Mouse (Mus musculus) spleen, adult 12 weeks (tissue): ENCODE data around the gene Frrs1.

Experiments used
- DNase-seq: peaks from one replicate; pipeline ENCODE4 v3.0.0; 2022; ENCODE audit warnings: low spot score

Frrs1 gene

GRCm38 (mm10) chr3:116914374-116914773 lies 55.1 kb downstream of the Frrs1 start:
- no peak for DNase-seq

- DNase-seq, result no peak
Observed at GRCm38 (mm10) chr3:116914931-116915330, 55.7 kb downstream of the Frrs1 start.

GRCm38 (mm10) chr3:116917016-116917415 lies 57.8 kb downstream of the Frrs1 start:
- no peak for DNase-seq

GRCm38 (mm10) chr3:116921535-116921934 lies 62.3 kb downstream of the Frrs1 start:
- DNase-seq, result no peak

- DNase-seq, result no peak
Observed at GRCm38 (mm10) chr3:116923042-116923441, 63.8 kb downstream of the Frrs1 start.

- DNase-seq, result no peak
Observed at GRCm38 (mm10) chr3:116928994-116929393, 69.7 kb downstream of the Frrs1 start.

GRCm38 (mm10) chr3:116933158-116933557 lies 73.9 kb downstream of the Frrs1 start:
- no peak for DNase-seq

GRCm38 (mm10) chr3:116936934-116937691 lies 77.8 kb downstream of the Frrs1 start:
- DNase-seq, result no peak

- no peak for DNase-seq
Observed at GRCm38 (mm10) chr3:116940804-116941558, 81.7 kb downstream of the Frrs1 start.

- no peak for DNase-seq
Observed at GRCm38 (mm10) chr3:116941559-116942117, 82.4 kb downstream of the Frrs1 start.

- no peak for DNase-seq
Observed at GRCm38 (mm10) chr3:116942751-116943150, 83.5 kb downstream of the Frrs1 start.

GRCm38 (mm10) chr3:116943422-116943821 lies 84.2 kb downstream of the Frrs1 start:
- DNase-seq, result no peak

GRCm38 (mm10) chr3:116946476-116946875 lies 87.2 kb downstream of the Frrs1 start:
- no peak for DNase-seq

- no peak for DNase-seq
Observed at GRCm38 (mm10) chr3:116950665-116951115, 91.4 kb downstream of the Frrs1 start.

- no peak for DNase-seq
Observed at GRCm38 (mm10) chr3:116951489-116951888, 92.2 kb downstream of the Frrs1 start.

- DNase-seq, result no peak
Observed at GRCm38 (mm10) chr3:116952242-116952899, 93.1 kb downstream of the Frrs1 start.

- DNase-seq, result no peak
Observed at GRCm38 (mm10) chr3:116953366-116953765, 94.1 kb downstream of the Frrs1 start.

- DNase-seq, result no peak
Observed at GRCm38 (mm10) chr3:116955061-116955460, 95.8 kb downstream of the Frrs1 start.
